Mouse (Mus musculus): ENCODE measurements around the gene Car14. TPM values are rescaled to one million over a fixed set of nuclear protein-coding genes. Genes with fewer than 3 reads are reported as not detected.
"Not testable (repeated sequence)": the region's sequence is repeated elsewhere in the genome, so short reads cannot be mapped to it uniquely, and the experiment has no call there.

Gene Car14
- total RNA-seq, 2 experiments from 2014 or later, result 39.2 to 64.9 TPM

- no peak for DNase-seq
- intact Hi-C loops (cut with DNase I; ENCODE audit: low total_unique reads), result loop anchor here (10.0 kb wide), 1 partner anchor 189 kb away; the partner anchor contains the start of gene Vps45
Measured at GRCm38 (mm10) chr3:95865571-95865970, 38.9 kb downstream of the Car14 start.

DNA sequence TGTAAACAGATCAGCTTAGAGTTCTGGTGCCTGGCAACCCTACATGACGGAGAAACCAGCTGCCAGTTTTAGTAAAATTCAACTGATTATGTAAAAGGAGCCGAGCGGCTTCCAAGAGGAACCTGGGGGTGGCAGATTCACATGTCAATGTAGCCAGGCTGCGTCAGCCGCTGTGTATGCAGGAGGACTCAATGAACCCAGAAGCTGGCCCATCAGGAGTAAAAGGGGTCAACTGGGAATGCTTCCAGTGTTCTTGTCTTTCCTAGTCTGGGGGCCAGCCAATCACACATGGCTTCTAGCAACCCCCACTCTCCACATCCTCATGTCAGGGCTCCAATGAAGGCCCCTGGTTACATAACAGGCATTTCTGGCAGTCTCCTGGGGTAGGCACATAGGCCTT lies 39.4 kb downstream of the Car14 start:
- DNase-seq, result no peak

DNA sequence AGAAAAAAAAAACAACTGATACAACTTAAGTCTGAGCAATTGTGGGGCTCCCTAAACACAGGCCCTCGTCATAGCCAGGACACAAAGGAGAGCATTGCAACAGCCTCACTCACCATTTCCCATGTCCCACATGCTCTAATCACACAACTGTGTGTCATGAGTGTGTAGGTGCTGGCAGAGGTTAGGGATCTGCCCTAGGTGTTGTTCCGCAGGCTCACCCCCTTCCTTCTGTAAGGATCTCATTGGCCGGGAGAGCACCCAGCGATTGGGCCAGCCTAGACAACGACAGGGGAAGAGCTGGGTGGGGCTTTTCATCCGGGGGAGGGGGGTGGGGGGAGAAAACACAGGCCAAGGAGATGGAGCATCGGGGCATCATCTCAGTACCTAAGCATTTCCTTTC lies 40.9 kb downstream of the Car14 start:
- intact Hi-C loops (cut with DNase I; ENCODE audit: low total_unique reads), result loop anchor here (5.0 to 10.0 kb wide), 2 partner anchors 44 to 191 kb away; partner anchors contain the start of gene Vps45
- DNase-seq, result no peak

More for the DNA sequence above, 39.4 kb downstream of the Car14 start:
- intact Hi-C loops (cut with DNase I; ENCODE audit: low total_unique reads), result loop anchor here (10.0 kb wide), 1 partner anchor 190 kb away; the partner anchor contains the start of gene Vps45

GRCm38 (mm10) chr3:95861796-95862195 lies 42.7 kb downstream of the Car14 start:
- intact Hi-C loops (cut with DNase I; ENCODE audit: low total_unique reads), result loop anchor here (5.0 to 10.0 kb wide), 2 partner anchors 46 to 193 kb away; partner anchors contain the start of gene Vps45
- DNase-seq, result peak; percentile 48

GRCm38 (mm10) chr3:95861216-95861615 lies 43.3 kb downstream of the Car14 start:
- no peak for DNase-seq
- intact Hi-C loops (cut with DNase I; ENCODE audit: low total_unique reads), result loop anchor here (5.0 to 10.0 kb wide), 2 partner anchors 46 to 194 kb away; partner anchors contain the start of gene Vps45

- intact Hi-C loops (cut with DNase I; ENCODE audit: low total_unique reads), result loop anchor here (5.0 to 10.0 kb wide), 2 partner anchors 47 to 194 kb away; partner anchors contain the start of gene Vps45
- DNase-seq, result no peak
Measured at GRCm38 (mm10) chr3:95860323-95860722, 44.2 kb downstream of the Car14 start.

- intact Hi-C loops (cut with DNase I; ENCODE audit: low total_unique reads), result not testable (repeated sequence)
Measured at GRCm38 (mm10) chr3:95858278-95858677, 46.2 kb downstream of the Car14 start.

GRCm38 (mm10) chr3:95857050-95857449 lies 47.4 kb downstream of the Car14 start:
- intact Hi-C loops (cut with DNase I; ENCODE audit: low total_unique reads); DNase-seq: not testable (repeated sequence)

More at GRCm38 (mm10) chr3:95858278-95858677, 46.2 kb downstream of the Car14 start:
- DNase-seq, result not testable (repeated sequence)

DNA sequence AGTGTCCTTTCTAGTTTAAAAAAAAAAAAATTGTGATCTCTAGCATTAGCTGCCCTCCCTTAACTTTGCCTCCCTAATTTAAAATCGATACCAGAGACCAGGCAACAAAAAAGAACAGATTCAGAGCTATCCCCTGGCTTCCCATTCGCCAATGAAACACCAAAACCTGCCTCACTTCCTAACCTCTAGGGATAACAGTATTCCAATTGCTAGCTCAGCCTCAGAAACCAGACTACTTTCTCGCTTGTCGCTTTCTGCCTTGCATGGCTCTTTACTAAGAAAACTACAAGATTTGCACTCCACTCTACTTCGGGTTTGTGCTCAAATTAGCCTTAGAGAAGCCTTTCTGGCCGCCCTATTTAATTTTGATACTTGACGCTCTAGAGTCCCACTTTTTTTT lies 48.4 kb downstream of the Car14 start:
- intact Hi-C loops (cut with DNase I; ENCODE audit: low total_unique reads), result no loop called here
- no peak for DNase-seq

DNA sequence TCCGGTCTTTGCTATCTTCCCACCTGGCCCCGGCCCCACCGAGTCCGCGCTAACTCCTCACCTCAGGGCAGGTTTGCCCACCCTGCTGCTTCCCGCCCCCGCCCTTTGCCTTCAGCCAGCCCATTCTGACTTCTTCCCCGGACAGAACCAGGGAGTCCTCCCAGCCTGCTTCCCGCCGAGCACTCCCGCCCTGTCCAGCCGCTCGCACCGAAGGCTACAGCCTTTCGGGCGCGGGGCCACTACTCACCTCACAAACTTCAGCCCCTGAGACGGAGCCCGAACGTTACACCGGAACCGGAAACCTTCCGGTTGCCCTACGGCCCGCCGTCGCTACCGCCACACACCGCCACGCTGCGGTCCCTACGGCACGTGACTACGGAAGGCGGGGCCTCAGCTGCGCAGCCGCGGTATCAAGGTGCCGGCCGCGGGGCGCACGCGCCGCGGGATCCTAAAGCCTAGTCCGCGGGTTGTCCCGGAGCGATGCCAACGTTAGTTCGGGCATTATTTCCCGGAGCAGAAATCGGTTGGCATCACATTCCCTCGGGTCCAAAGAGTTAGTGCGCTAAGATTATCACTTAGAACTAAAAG lies 48.9 kb downstream of the Car14 start, which contains the start of gene Prpf3:
Gene Prpf3 (minus strand): TSS at position 384 of the 588 bp plus-strand sequence.
- DNase-seq, result peak; percentile 95
- intact Hi-C loops (cut with DNase I; ENCODE audit: low total_unique reads), result no loop called here

- intact Hi-C loops (cut with DNase I; ENCODE audit: low total_unique reads), result no loop called here
- no peak for DNase-seq
Measured at GRCm38 (mm10) chr3:95851317-95851716, 53.2 kb downstream of the Car14 start.

- DNase-seq, result no peak
- intact Hi-C loops (cut with DNase I; ENCODE audit: low total_unique reads), result no loop called here
Measured at GRCm38 (mm10) chr3:95850611-95851010, 53.9 kb downstream of the Car14 start.

Other genes with a start within 250 kb of the Car14 start
- gene Mcl1, start 245.9 kb downstream of the Car14 start, total RNA-seq (2021), result 100 to 1,000 TPM in 1 of 2 experiments, 10 to 100 TPM in 1; 98.8 to 124 TPM
- gene Adamtsl4, start 216.8 kb downstream of the Car14 start, total RNA-seq (2021), result 10 to 100 TPM; 27.1 to 50.8 TPM
- gene Ecm1, start 165.1 kb downstream of the Car14 start, total RNA-seq (2021), result 10 to 100 TPM; 16.7 to 18.5 TPM
- gene Tars2, start 144.5 kb downstream of the Car14 start, total RNA-seq (2021), result 10 to 100 TPM; 29.0 to 29.6 TPM
- 10 to 100 TPM; 29.0 to 29.3 TPM for gene Rprd2, start 85.8 kb downstream of the Car14 start, total RNA-seq (2021)
- gene Prpf3, start 48.8 kb downstream of the Car14 start, total RNA-seq (2021), result 10 to 100 TPM; 12.2 to 13.9 TPM
- 100 to 1,000 TPM; 262 to 274 TPM for gene Mrps21, start 33.2 kb downstream of the Car14 start, total RNA-seq (2021)
- 1 to 10 TPM in 1 of 2 experiments, under 1 TPM in 1; 0.90 to 1.7 TPM for gene Ciart, start 22.4 kb downstream of the Car14 start, total RNA-seq (2021)
- gene BC028528, start 12.7 kb downstream of the Car14 start, total RNA-seq (2021), result 10 to 100 TPM; 14.2 to 17.0 TPM
- 10 to 100 TPM; 53.0 to 56.6 TPM for gene Aph1a, start 10.7 kb downstream of the Car14 start, total RNA-seq (2021)
- gene Anp32e, start 24.6 kb upstream of the Car14 start, total RNA-seq (2021), result 10 to 100 TPM; 74.2 to 78.4 TPM
- 10 to 100 TPM; 30.0 to 50.8 TPM for gene Plekho1, start 91.3 kb upstream of the Car14 start, total RNA-seq (2021)
- gene Vps45, start 153.8 kb upstream of the Car14 start, total RNA-seq (2021), result 10 to 100 TPM; 21.4 to 23.6 TPM
- 10 to 100 TPM; 44.4 to 44.7 TPM for gene Otud7b, start 199.8 kb upstream of the Car14 start, total RNA-seq (2021)

Data from gastrocnemius, postnatal 14 days (tissue).